16 mouse cellular contexts compared by ENCODE assay signal in the genomic region with DNA sequence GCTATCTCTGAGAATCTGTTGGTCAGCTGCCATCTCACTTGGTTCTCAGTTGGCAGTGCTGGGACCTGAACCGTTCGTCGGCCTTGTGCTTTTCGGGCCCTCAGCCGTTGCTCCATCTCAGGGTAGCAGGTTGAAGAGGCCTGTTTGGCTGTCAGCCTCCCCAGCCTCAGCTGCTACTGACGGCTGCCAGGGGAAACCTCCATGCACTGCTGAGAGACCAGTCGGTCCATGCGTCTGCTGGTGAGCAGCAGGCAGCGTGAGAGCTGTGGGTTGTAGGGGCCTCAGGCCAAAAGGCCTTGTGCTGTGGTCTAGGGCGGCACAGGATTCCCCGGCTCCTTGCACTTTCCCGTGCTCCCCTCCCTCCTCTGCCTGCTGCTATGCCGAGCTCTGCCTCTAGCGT. TPM values are rescaled to one million over a fixed set of nuclear protein-coding genes. Genes with fewer than 3 reads are reported as not detected.
DNase-seq lines count a peak whose midpoint lies in the region; ATAC-seq lines count a peak whose summit lies in the region.
"Had no signal": no experiment of that assay in that cellular context is flagged by ENCODE, and none has a peak within 500 bp of the region (broad histone marks: within the 10 kb centered on the region; RNA-seq: fewer than 3 reads in every experiment).

No protein-coding gene starts in this region.

- DNase-seq in R1 (ENCODE audit: low read depth, low spot score) = peak; percentile 36
- DNase-seq in cerebellum, adult 18-20 months = peak; percentile 46 to 54
- DNase-seq in fat pad, adult 2 months (ENCODE audit: extremely low read depth, low read depth, low spot score) = peak; percentile 76
- no peak for DNase-seq in forebrain, embryonic 11.5 days (ENCODE audit: low spot score)
- DNase-seq in c-Kit-positive CD71-positive TER-119-positive erythroid progenitor cells, embryonic 14.5 days (ENCODE audit: low spot score) = no peak
- no peak for DNase-seq in right cerebral cortex, adult 2 months (ENCODE audit: low spot score in 2 of 2)
- DNase-seq: adrenal gland, postnatal 14 days; gastrocnemius, postnatal 14 days; kidney, adult 9 months; lung, adult 2 months had no signal

- no peaks in the 10 kb centered on the region for H3K9me3 ChIP-seq in intestine, embryonic 16.5 days (ENCODE audit: control insufficient read depth, low read length)
- H3K9me3 ChIP-seq in intestine, embryonic 15.5 days = no peaks in the 10 kb centered on the region
- no peaks in the 10 kb centered on the region for H3K9me3 ChIP-seq in forebrain, embryonic 11.5 days (ENCODE audit: control insufficient read depth, low read length)
- H3K9me3 ChIP-seq: hindbrain, embryonic 15.5 days; neural tube, embryonic 13.5 days; stomach, embryonic 15.5 days had no signal

- no peak overlapping the region for H3K9ac ChIP-seq in intestine, embryonic 16.5 days (ENCODE audit: low read depth, low read length)
- no peak overlapping the region for H3K9ac ChIP-seq in intestine, embryonic 15.5 days
- no peak overlapping the region for H3K9ac ChIP-seq in forebrain, embryonic 11.5 days (ENCODE audit: low read length)
- H3K9ac ChIP-seq: hindbrain, embryonic 15.5 days; neural tube, embryonic 13.5 days; stomach, embryonic 15.5 days had no signal

- H3K27ac ChIP-seq in intestine, embryonic 16.5 days (ENCODE audit: low read length) = no peak overlapping the region
- H3K27ac ChIP-seq in intestine, embryonic 15.5 days = no peak overlapping the region
- H3K27ac ChIP-seq in forebrain, embryonic 11.5 days (ENCODE audit: low read depth, low read length) = no peak overlapping the region
- H3K27ac ChIP-seq: hindbrain, embryonic 15.5 days; left cerebral cortex, adult 2 months; neural tube, embryonic 13.5 days; stomach, embryonic 15.5 days had no signal

- no peaks in the 10 kb centered on the region for H3K27me3 ChIP-seq in intestine, embryonic 16.5 days (replicated peaks; ENCODE audit: control insufficient read depth, insufficient read depth, low read length)
- no peaks in the 10 kb centered on the region for H3K27me3 ChIP-seq in intestine, embryonic 15.5 days (replicated peaks)
- H3K27me3 ChIP-seq in forebrain, embryonic 11.5 days (ENCODE audit: control insufficient read depth, insufficient read depth, low read length) = no peaks in the 10 kb centered on the region
- H3K27me3 ChIP-seq: hindbrain, embryonic 15.5 days; neural tube, embryonic 13.5 days; stomach, embryonic 15.5 days had no signal

- 61% methylated on average over 14 of the region's 14 CpGs for WGBS in intestine, embryonic 16.5 days
- 59% methylated on average over 14 of the region's 14 CpGs for WGBS in intestine, embryonic 15.5 days
- 74% methylated on average over 14 of the region's 14 CpGs for WGBS in forebrain, embryonic 11.5 days

- H3K36me3 ChIP-seq in intestine, embryonic 16.5 days (ENCODE audit: control insufficient read depth, insufficient read depth, low read length) = peaks cover 13% of the 10 kb centered on the region; the same call in 1 of the 2 replicates
- H3K36me3 ChIP-seq in intestine, embryonic 15.5 days = no peaks in the 10 kb centered on the region
- H3K36me3 ChIP-seq in forebrain, embryonic 11.5 days (ENCODE audit: control insufficient read depth, insufficient read depth, low read length) = no peaks in the 10 kb centered on the region; the same call in 1 of the 2 replicates
- H3K36me3 ChIP-seq: hindbrain, embryonic 15.5 days; neural tube, embryonic 13.5 days; stomach, embryonic 15.5 days had no signal

- H3K4me3 ChIP-seq in intestine, embryonic 16.5 days (ENCODE audit: low read length) = no peak overlapping the region
- H3K4me3 ChIP-seq in intestine, embryonic 15.5 days (replicated peaks) = no peak overlapping the region
- no peak overlapping the region for H3K4me3 ChIP-seq in forebrain, embryonic 11.5 days (ENCODE audit: low read depth, low read length)
- H3K4me3 ChIP-seq: hindbrain, embryonic 15.5 days; left cerebral cortex, adult 2 months; neural tube, embryonic 13.5 days; stomach, embryonic 15.5 days had no signal

- H3K4me2 ChIP-seq in intestine, embryonic 16.5 days (ENCODE audit: low read depth, low read length) = no peak overlapping the region
- no peak overlapping the region for H3K4me2 ChIP-seq in intestine, embryonic 15.5 days (replicated peaks)
- no peak overlapping the region for H3K4me2 ChIP-seq in forebrain, embryonic 11.5 days (ENCODE audit: low read depth, low read length, severe bottlenecking)
- H3K4me2 ChIP-seq: hindbrain, embryonic 15.5 days; neural tube, embryonic 13.5 days; stomach, embryonic 15.5 days had no signal

- ATAC-seq in intestine, embryonic 16.5 days = peak; percentile 15; the same call in 1 of the 2 replicates
- no peak for ATAC-seq in intestine, embryonic 15.5 days
- no peak for ATAC-seq in forebrain, embryonic 11.5 days (replicated peaks; ENCODE audit: low FRiP score)

- peaks cover 5% of the 10 kb centered on the region for H3K4me1 ChIP-seq in intestine, embryonic 16.5 days (ENCODE audit: control insufficient read depth, insufficient read depth, low read length)
- H3K4me1 ChIP-seq in intestine, embryonic 15.5 days (replicated peaks) = peaks cover 3% of the 10 kb centered on the region; the same call in 1 of the 2 replicates
- 0 out of 2 replicates have a peak, but pooled peaks cover 2% of the 10 kb centered on the region for H3K4me1 ChIP-seq in forebrain, embryonic 11.5 days (replicated peaks; ENCODE audit: control insufficient read depth, insufficient read depth, low read length)

RNA-seq across cellular contexts. Expression of a gene that starts 2.7 kb away (rescaled TPM):
- polyA plus RNA-seq in intestine, embryonic 16.5 days (2015; fragmentation: Nextera tagmentation; extraction: Ambion mirVana) = 0.05 TPM in 2 replicates
- 0.08 TPM in 1 of 2 replicates, not detected in the other for polyA plus RNA-seq in intestine, embryonic 15.5 days (2015; fragmentation: Nextera tagmentation; extraction: Ambion mirVana)
- not detected in 2 replicates for polyA plus RNA-seq in forebrain, embryonic 11.5 days (2014; fragmentation: Nextera tagmentation; extraction: Ambion mirVana)
- polyA plus RNA-seq: neural tube, embryonic 13.5 days; stomach, embryonic 15.5 days had no signal

RNA-seq across cellular contexts. Expression of a gene that starts 17.1 kb away (rescaled TPM):
- polyA plus RNA-seq in intestine, embryonic 16.5 days (2015; fragmentation: Nextera tagmentation; extraction: Ambion mirVana) = 12.4 and 15.9 TPM in 2 replicates
- polyA plus RNA-seq in intestine, embryonic 15.5 days (2015; fragmentation: Nextera tagmentation; extraction: Ambion mirVana) = 13.1 and 13.5 TPM in 2 replicates
- 23.5 and 26.6 TPM in 2 replicates for polyA plus RNA-seq in forebrain, embryonic 11.5 days (2014; fragmentation: Nextera tagmentation; extraction: Ambion mirVana)

RNA-seq across cellular contexts. Expression of a gene that starts 18.9 kb away (rescaled TPM):
- polyA plus RNA-seq in intestine, embryonic 16.5 days (2015; fragmentation: Nextera tagmentation; extraction: Ambion mirVana) = 52.0 and 54.3 TPM in 2 replicates
- 44.3 and 48.5 TPM in 2 replicates for polyA plus RNA-seq in intestine, embryonic 15.5 days (2015; fragmentation: Nextera tagmentation; extraction: Ambion mirVana)
- 50.0 and 58.5 TPM in 2 replicates for polyA plus RNA-seq in forebrain, embryonic 11.5 days (2014; fragmentation: Nextera tagmentation; extraction: Ambion mirVana)

RNA-seq across cellular contexts. Expression of a gene that starts 30.6 kb away (rescaled TPM):
- polyA plus RNA-seq in intestine, embryonic 16.5 days (2015; fragmentation: Nextera tagmentation; extraction: Ambion mirVana) = 8.8 and 9.0 TPM in 2 replicates
- polyA plus RNA-seq in intestine, embryonic 15.5 days (2015; fragmentation: Nextera tagmentation; extraction: Ambion mirVana) = 11.8 and 13.6 TPM in 2 replicates
- 20.8 and 21.7 TPM in 2 replicates for polyA plus RNA-seq in forebrain, embryonic 11.5 days (2014; fragmentation: Nextera tagmentation; extraction: Ambion mirVana)

RNA-seq across cellular contexts. Expression of a gene that starts 35.9 kb away (rescaled TPM):
- 54.8 and 55.5 TPM in 2 replicates for polyA plus RNA-seq in intestine, embryonic 16.5 days (2015; fragmentation: Nextera tagmentation; extraction: Ambion mirVana)
- polyA plus RNA-seq in intestine, embryonic 15.5 days (2015; fragmentation: Nextera tagmentation; extraction: Ambion mirVana) = 54.3 and 62.8 TPM in 2 replicates
- polyA plus RNA-seq in forebrain, embryonic 11.5 days (2014; fragmentation: Nextera tagmentation; extraction: Ambion mirVana) = 35.0 and 36.8 TPM in 2 replicates

Comparison
In these comparisons a context has a peak if more than half of its experiments do, and no peak if none do; other contexts are left out.
1. DNase-seq: peak in R1 (single experiment), cerebellum, adult 18-20 months (2 of 2) and fat pad, adult 2 months (single experiment); none in forebrain, embryonic 11.5 days (single experiment), c-Kit-positive CD71-positive TER-119-positive erythroid progenitor cells, embryonic 14.5 days (single experiment) and right cerebral cortex, adult 2 months (0 of 2).